Mouse (Mus musculus) hematopoietic stem cell, adult 5-6 weeks (primary cell): ENCODE measurements around the gene Rcan2. TPM values are rescaled to one million over a fixed set of nuclear protein-coding genes. Genes with fewer than 3 reads are reported as not detected.

ENCODE experiments used
- ATAC-seq, 2 experiments: fragments of 125-278 bp in 1 of 2; replicated peaks in 1 of 2; 2 replicates each; pipeline ENCODE4 v1.8.0; 2016 to 2017; ENCODE audit warnings: inconsistent platforms in 2 of 2, mild to moderate bottlenecking in 2 of 2, moderate number of reproducible peaks in 2 of 2, low read depth in 1 of 2, moderate TSS enrichment in 1 of 2; ENCODE audit not compliant: low FRiP score in 2 of 2, poor library complexity in 2 of 2, severe bottlenecking in 2 of 2, insufficient read depth in 1 of 2, low TSS enrichment in 1 of 2
- total RNA-seq: library from RNA; stranded (forward); fragments of 172-1452, 232-1000 nt; gene quantifications from 2 replicates; pipeline ENCODE4 v1.2.3, GENCODE M21; 2017

The Rcan2 gene
- total RNA-seq, 1 experiment from 2014 or later = not detected

- ATAC-seq = no peak
Observed at GRCm38 (mm10) chr17:44026786-44027185, 225.6 kb downstream of the Rcan2 start.

GRCm38 (mm10) chr17:44027311-44027710, 226.2 kb downstream of the Rcan2 start:
- no peak for ATAC-seq

DNA sequence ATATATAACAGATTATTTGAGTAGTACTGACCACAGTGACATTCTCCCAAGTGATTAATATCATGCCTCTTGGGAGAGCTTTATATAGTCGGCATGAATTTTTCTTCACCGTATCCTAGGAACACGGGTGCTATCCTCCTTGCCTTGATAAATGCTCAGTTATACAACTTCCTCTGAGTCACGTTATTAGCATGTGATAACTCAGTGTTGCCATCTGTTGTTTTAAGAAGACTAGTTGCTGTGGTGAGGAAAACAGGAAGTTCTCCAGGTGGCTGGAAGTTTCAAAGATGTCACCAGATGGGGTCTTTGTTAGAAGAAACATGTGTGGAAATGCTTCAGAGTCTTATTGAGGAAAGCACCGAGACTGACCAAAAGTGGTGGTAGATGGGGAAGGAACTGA, 228.5 kb downstream of the Rcan2 start:
- ATAC-seq = peak; percentile 32 to 48; a peak in 2 of 4 replicates

DNA sequence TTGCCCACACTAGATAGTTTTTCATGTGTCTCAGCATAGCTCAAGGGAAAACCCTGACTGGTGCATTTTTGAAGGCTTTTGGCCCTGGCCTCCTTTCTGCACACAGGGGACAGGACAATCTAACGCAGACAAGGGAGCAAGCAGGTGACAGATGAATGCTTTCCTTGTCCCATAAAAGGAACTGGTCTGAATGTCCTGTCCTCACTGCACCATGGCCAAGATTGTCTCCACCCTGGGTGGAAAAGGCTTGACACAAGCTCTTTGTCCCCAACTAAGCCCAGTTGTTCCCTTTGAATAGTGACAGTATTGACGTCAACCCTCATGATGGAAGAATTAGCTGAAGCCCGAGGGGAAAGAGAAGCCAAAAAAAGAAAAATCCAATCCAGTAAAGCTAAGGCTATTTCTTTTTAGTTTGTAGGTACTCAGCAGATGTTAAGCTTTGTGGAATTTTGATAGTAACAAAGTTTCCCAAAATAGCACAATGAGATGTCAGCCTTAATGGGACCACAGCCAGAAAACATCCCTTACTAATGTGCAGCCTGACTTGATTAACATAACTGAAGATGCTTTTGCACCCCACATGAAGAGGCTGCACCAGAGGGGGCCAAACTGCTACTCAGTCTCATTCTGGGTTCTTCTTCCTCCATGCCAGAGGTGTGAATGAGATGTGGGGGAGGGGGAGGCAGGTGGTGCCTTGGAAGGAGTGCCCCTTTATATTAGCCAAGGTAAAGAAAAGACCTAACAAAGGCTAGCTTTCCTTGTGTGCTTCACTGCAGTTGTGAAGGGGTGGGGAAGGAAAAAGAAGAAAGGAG, 229.8 kb downstream of the Rcan2 start:
- no peak for ATAC-seq

DNA sequence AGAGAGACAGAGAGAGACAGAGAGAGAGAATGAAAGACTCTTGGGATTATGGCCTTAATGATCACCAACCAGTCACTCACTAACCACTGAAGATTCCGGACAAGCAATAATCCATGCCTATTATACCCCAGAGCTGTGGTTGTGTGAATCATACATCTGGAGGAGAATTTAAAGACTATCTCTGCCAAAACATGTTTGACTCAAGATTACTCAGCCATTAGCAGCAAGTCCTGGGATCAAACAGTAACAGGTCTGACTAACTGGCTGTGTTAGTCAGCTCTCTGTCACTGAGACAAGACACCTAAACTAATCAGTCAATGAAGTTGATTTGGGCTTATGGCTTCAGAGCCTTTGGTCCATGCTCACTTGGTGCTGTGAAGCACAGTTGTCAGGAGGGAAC, 233.9 kb downstream of the Rcan2 start:
- no peak for ATAC-seq

GRCm38 (mm10) chr17:44038656-44039055, 237.5 kb downstream of the Rcan2 start:
- peak in 1 of 2 experiments; percentile 46; a peak in 1 of 4 replicates for ATAC-seq

DNA sequence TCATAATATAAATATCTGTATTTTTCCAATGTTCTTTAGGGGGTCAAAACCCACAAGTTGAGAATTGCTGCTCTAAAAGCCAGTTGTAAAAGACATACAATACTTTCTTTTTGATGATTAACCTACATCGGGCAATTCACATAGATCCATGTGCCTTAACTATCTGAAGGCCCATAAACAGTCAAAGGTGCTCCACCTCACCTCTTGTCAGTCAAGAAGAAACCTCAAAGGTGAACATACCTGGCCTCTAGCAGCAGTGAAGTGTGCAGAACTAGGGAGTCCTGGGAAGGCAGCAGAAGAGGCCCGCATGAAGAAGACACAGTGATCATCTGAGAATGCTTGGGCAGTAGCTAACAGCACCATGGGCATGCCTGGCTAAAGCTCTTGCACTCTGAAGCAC, 239.3 kb downstream of the Rcan2 start:
- ATAC-seq = no peak

DNA sequence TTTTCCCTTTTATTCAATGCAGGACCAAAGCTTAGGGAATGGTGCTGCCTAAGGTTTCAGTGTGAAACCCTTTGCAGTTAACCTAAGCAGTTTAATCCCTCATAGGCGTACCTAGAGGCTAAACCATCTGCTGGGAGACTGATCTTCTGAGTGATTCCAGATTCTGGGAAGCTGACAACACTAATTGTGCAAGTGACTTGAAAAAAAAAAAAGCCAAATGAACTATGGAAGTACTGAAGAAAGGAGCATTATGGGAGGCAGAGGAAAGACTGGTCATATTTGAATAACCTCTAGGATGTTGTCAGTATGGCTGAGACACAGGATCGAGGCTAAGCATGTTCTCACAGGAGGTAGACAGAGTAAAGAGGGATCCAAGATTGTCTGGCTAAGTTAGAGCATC, 241.2 kb downstream of the Rcan2 start:
- no peak for ATAC-seq

DNA sequence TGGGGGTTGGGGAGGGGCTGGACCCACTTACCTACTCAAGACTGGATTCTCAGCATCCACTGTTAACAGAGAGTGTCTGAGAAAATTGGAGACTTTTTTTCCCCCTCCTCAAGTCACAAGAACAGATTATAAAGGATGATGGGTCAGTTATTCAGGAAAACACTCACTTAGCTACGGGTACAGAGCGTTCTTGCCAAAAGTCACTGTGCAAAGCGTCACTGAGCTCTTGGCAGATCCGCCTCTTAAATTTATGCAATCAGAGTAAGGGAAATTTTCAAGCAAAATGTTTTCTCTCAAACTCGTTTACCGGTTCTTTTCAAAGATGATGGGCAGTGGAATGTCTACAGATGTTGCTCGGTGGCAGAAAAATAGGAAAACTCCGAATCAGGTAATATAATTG, 241.7 kb downstream of the Rcan2 start:
- ATAC-seq = no peak

DNA sequence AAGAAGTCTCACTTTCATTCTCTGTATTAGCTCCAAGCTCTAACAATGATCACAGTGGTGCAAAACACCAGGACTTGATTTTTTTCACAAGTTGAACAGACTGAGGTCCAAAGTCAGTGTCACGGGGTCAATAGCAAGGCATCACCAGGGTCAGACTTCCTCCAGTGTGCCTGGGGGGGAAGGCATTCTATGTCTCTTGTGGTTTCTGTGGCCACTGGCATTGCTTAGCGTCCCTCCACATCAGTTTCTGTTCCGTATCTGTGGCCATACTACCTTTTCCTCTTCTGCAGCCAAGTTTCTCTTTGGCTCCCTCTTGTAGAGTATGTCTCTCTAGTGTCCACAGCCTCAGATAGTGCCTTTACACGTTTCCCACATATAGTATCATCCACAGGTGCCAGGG, 252.3 kb downstream of the Rcan2 start:
- peak; percentile 98 for ATAC-seq

DNA sequence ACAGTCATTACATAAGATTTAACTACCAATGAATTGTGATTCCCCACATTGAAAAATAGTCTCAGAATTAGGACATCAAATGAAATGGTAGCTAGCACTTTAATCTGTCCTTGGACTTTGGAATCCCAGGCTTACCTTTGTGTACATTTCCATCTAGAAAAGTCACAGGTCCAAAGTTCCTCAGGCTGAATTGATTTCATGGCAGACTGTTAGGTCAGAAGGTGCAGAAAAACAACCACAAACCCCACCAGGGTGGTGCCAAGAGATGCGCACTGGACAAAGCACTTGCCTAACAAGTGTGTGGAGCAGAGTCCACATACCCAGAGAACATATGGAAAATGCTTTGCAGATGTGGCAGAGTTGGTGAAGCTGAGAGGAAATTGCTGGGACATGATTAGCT, 256.0 kb downstream of the Rcan2 start:
- no peak for ATAC-seq

DNA sequence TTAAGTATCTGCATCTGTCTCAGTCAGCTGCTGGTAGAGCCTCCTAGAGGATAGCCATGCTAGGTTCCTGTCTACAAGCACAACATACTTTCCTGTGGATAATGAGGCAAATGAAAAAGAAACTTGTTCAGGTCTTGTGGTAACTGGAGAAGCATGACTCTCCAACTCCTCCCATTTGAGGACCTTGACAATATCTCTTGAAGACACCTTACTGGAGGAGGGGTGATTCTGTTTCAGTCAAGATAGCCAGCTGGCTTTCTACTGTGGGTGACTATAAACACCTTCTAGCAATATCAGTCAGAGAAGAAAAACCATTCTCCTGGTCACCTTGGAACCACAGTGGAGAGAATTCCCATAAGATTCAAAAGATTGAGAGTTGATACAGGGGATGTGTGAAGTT, 257.0 kb downstream of the Rcan2 start:
- no peak for ATAC-seq

DNA sequence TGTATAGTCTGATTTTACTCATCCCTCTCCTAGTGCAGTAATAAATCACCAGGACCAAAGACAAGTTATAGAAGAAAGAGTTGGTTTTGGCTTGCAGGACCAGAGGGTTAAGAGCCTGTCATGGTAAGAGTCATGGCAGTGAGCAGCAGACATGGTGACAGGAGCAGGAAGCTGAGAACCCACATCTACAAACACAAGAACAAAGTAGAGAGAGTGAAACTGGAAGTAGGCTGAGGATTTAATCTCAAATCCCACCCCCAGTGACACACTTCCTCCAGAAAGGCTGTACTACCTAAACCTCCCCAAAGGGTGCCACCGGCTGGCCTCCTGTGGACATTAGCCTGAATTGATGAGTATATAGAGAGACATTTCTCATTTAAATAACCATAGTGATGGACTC, 259.6 kb downstream of the Rcan2 start:
- no peak for ATAC-seq

GRCm38 (mm10) chr17:44061289-44061890, 260.2 kb downstream of the Rcan2 start:
- no peak for ATAC-seq

DNA sequence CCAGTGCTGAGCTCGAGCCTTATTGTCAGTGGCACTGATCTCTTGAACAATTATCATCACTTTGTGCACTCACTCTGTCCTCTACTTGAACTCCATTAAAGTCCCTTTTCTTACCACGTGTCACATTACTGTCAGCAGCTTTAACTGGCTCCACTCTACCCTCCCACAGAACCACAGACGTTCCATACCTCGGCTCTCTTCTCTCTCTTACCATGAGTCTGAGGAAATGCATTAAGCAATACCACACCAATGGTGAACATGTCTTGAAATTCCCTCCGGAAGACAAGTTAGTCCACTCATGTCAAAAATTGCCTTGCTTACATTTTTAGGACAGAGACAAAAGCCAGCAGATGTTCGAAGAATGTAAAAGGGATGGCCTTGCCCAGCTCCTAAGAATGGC, 267.7 kb downstream of the Rcan2 start:
- ATAC-seq = no peak

DNA sequence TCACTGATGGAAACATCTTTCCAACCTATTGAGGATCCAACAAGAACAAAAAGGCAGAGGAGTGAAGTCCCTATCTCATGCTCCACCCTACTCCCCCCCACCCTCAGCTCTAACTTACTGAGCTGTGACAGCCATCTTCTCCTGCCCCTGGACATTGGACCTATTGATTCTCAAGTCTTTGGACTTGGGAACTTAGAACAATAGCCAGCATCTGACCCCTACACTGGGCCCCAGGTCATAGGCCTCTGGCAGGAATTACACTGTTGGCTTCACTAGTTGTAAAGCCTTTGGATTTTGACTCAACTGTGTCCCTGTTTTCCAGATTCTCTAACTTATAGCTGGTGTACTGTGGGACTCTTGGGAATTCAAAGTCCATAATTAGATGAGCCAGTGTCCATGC, 270.5 kb downstream of the Rcan2 start:
- ATAC-seq = no peak

DNA sequence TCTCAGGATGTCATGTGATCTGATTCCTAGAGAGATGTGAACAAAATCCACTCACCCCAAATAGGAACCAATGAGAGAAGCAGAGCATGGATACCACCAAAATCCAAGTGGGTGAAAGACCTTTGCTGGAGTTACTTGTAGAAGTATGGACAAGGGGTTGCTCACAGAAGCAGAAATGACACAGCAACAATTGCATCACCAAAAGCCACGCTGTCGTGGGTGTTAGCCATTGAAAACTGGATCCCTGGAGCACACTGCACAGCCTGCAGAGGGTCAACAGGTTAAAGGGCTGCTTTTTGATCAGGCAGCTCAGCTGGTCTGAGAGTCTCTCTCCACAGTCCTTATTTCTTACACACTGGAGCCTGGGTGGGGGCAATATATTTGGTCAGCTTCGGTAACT, 274.4 kb downstream of the Rcan2 start:
- ATAC-seq = no peak

- ATAC-seq = peak; percentile 57 to 68; a peak in 3 of 4 replicates
Observed at GRCm38 (mm10) chr17:44076051-44076680, 275.0 kb downstream of the Rcan2 start.
